Mouse (Mus musculus) liver, embryonic 14.5 days (tissue): ENCODE measurements around the gene Vmn2r89.

Source experiments
- CTCF ChIP-seq: IDR thresholded peaks from 2 replicates; pipeline ENCODE4 v1.5.1; 2016; ENCODE audit warnings: antibody characterized with exemption, low read depth, control low read depth
- EP300 ChIP-seq: IDR thresholded peaks from 2 replicates; pipeline ENCODE4 v1.6.1; 2016; ENCODE audit warnings: antibody characterized with exemption, low read depth

DNA sequence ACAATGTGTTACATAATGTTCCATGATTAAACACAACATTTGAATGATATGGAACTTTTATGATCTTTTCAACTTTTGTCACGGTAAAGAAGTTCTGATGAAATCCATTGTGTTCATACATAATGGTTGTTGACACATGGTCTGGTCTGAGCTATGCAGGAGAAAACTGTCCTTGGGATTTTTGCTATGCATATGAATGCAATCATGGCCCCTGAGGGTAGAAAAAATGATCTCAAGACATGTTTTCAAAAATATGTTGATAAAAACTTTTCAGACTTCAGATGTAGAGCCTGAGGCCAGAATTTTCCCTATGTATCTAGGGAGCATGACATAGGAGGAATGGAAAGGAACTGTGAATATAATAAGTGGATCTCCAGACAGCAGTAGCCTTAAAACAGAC, 41.1 kb upstream of the Vmn2r89 start, which contains the start of gene Vmn2r88:
- no peak for TF ChIP-seq CTCF
- TF ChIP-seq EP300: no peak
